Mouse (Mus musculus): ENCODE measurements around the gene Cog8.

GRCm38 (mm10) chr8:107030058-107030457 is 26.4 kb downstream of the Cog8 start:
- TF ChIP-seq EP300 (IDR thresholded peaks at IDR 0.05; ENCODE audit: low read depth), result no peak
- TF ChIP-seq CTCF (IDR thresholded peaks at IDR 0.05; ENCODE audit: low read depth), result no peak

Data from liver, embryonic 14.5 days (tissue).